Mouse (Mus musculus): Measurements from ENCODE around the gene 2310003L06Rik. TPM values are rescaled to one million over a fixed set of nuclear protein-coding genes. Genes with fewer than 3 reads are reported as not detected.

The 2310003L06Rik gene
- polyA plus RNA-seq, 1 experiment from 2014 or later = not detected

Other genes with a start within 250 kb of the 2310003L06Rik start
- gene Csn1s2a, start 194.9 kb upstream of the 2310003L06Rik start, polyA plus RNA-seq (2015; fragmentation: Nextera tagmentation; extraction: Ambion mirVana) = not detected in 2 replicates
- not detected in 2 replicates for gene Csn1s2b, start 161.4 kb upstream of the 2310003L06Rik start, polyA plus RNA-seq (2015; fragmentation: Nextera tagmentation; extraction: Ambion mirVana)
- gene Prr27, start 143.8 kb upstream of the 2310003L06Rik start, polyA plus RNA-seq (2015; fragmentation: Nextera tagmentation; extraction: Ambion mirVana) = not detected in 2 replicates
- not detected in 2 replicates for gene Odam, start 84.4 kb upstream of the 2310003L06Rik start, polyA plus RNA-seq (2015; fragmentation: Nextera tagmentation; extraction: Ambion mirVana)
- gene Csn3, start 43.9 kb upstream of the 2310003L06Rik start, polyA plus RNA-seq (2015; fragmentation: Nextera tagmentation; extraction: Ambion mirVana) = not detected in 2 replicates
- gene Gm28434, start 58 bp downstream of the 2310003L06Rik start, polyA plus RNA-seq (2015; fragmentation: Nextera tagmentation; extraction: Ambion mirVana) = not detected in 2 replicates
- not detected in 2 replicates for gene Cabs1, start 10.0 kb downstream of the 2310003L06Rik start, polyA plus RNA-seq (2015; fragmentation: Nextera tagmentation; extraction: Ambion mirVana)
- not detected in 2 replicates for gene Smr3a, start 33.1 kb downstream of the 2310003L06Rik start, polyA plus RNA-seq (2015; fragmentation: Nextera tagmentation; extraction: Ambion mirVana)
- not detected in 2 replicates for gene Smr2, start 117.1 kb downstream of the 2310003L06Rik start, polyA plus RNA-seq (2015; fragmentation: Nextera tagmentation; extraction: Ambion mirVana)
- gene Gm11116, start 142.1 kb downstream of the 2310003L06Rik start, polyA plus RNA-seq (2015; fragmentation: Nextera tagmentation; extraction: Ambion mirVana) = not detected in 2 replicates
- gene Gm11115, start 184.6 kb downstream of the 2310003L06Rik start, polyA plus RNA-seq (2015; fragmentation: Nextera tagmentation; extraction: Ambion mirVana) = not detected in 2 replicates